Mouse (Mus musculus): ENCODE results near the gene Defb23.

GRCm38 (mm10) chr2:152409781-152410180 lies 54.6 kb downstream of the Defb23 start:
- TF ChIP-seq EP300 (IDR thresholded peaks at IDR 0.05; ENCODE audit: low read depth): no peak
- no peak for TF ChIP-seq CTCF (IDR thresholded peaks at IDR 0.05; ENCODE audit: low read depth)
